Mouse (Mus musculus): ENCODE data around the gene Mybbp1a.

Mybbp1a gene

GRCm38 (mm10) chr11:72481313-72481712, 40.2 kb downstream of the Mybbp1a start:
- DNase-seq = no peak

GRCm38 (mm10) chr11:72481952-72482351, 40.8 kb downstream of the Mybbp1a start:
- DNase-seq = no peak

- DNase-seq = no peak
These were observed 43.4 kb downstream of the Mybbp1a start for GRCm38 (mm10) chr11:72484549-72484948.

- no peak for DNase-seq
These were observed 44.0 kb downstream of the Mybbp1a start for GRCm38 (mm10) chr11:72485157-72485556.

- DNase-seq = no peak
These were observed 44.8 kb downstream of the Mybbp1a start for GRCm38 (mm10) chr11:72485960-72486359.

- DNase-seq = no peak
These were observed 46.0 kb downstream of the Mybbp1a start for GRCm38 (mm10) chr11:72487171-72487570.

- no peak for DNase-seq
These were observed 46.6 kb downstream of the Mybbp1a start for GRCm38 (mm10) chr11:72487739-72488138.

GRCm38 (mm10) chr11:72488753-72489271, 47.7 kb downstream of the Mybbp1a start:
- DNase-seq = no peak

GRCm38 (mm10) chr11:72489397-72489796, 48.2 kb downstream of the Mybbp1a start:
- DNase-seq = no peak

GRCm38 (mm10) chr11:72489881-72490301, 48.7 kb downstream of the Mybbp1a start, which contains the start of gene Spns2:
Spns2 (minus strand) TSS chr11:72489904.
- peak; percentile 94 for DNase-seq

GRCm38 (mm10) chr11:72491130-72491960, 50.2 kb downstream of the Mybbp1a start:
- DNase-seq = no peak

GRCm38 (mm10) chr11:72494046-72494988, 53.2 kb downstream of the Mybbp1a start:
- DNase-seq = no peak

- no peak for DNase-seq
These were observed 54.9 kb downstream of the Mybbp1a start for GRCm38 (mm10) chr11:72496066-72496465.

GRCm38 (mm10) chr11:72496775-72497174, 55.6 kb downstream of the Mybbp1a start:
- no peak for DNase-seq

GRCm38 (mm10) chr11:72497367-72497766, 56.2 kb downstream of the Mybbp1a start:
- DNase-seq = no peak

GRCm38 (mm10) chr11:72500139-72500538, 59.0 kb downstream of the Mybbp1a start:
- DNase-seq = no peak

Data from kidney, adult 8-10 months (tissue).